Mouse (Mus musculus) embryonic facial prominence, embryonic 15.5 days (tissue): Measurements from ENCODE around the gene Dusp16. TPM values are rescaled to one million over a fixed set of nuclear protein-coding genes. Genes with fewer than 3 reads are reported as not detected.
"Not testable (repeated sequence)": the region's sequence is repeated elsewhere in the genome, so short reads cannot be mapped to it uniquely, and the experiment has no call there.

Source experiments
- ATAC-seq: fragments of 200-750 bp; cut with Nextera tagmentation; 2 replicates; pipeline ENCODE4 v1.8.0; 2017; ENCODE audit warnings: low read depth, moderate TSS enrichment; ENCODE audit not compliant: insufficient number of reproducible peaks, low FRiP score, low TSS enrichment
- H3K27ac ChIP-seq: fragments of 300-500 bp; sonication (generic); replicated peaks from 2 replicates; pipeline ENCODE4 v1.5.1; 2015; ENCODE audit warnings: mild to moderate bottlenecking, inconsistent platforms
- H3K27me3 ChIP-seq: fragments of 300-500 bp; sonication (generic); 2 replicates; pipeline ENCODE4 v1.6.1; 2015; ENCODE audit warnings: inconsistent platforms
- H3K36me3 ChIP-seq: fragments of 300-500 bp; sonication (generic); 2 replicates; pipeline ENCODE4 v1.6.1; 2015; ENCODE audit warnings: mild to moderate bottlenecking, inconsistent platforms
- H3K4me1 ChIP-seq: fragments of 300-500 bp; sonication (generic); 2 replicates; pipeline ENCODE4 v1.6.1; 2015; ENCODE audit warnings: inconsistent platforms
- H3K4me2 ChIP-seq: fragments of 300-500 bp; sonication (generic); replicated peaks from 2 replicates; pipeline ENCODE4 v1.6.1; 2015; ENCODE audit warnings: mild to moderate bottlenecking, inconsistent platforms
- H3K4me3 ChIP-seq: fragments of 300-500 bp; sonication (generic); replicated peaks from 2 replicates; pipeline ENCODE4 v1.5.1; 2015; ENCODE audit warnings: mild to moderate bottlenecking, inconsistent platforms
- H3K9ac ChIP-seq: fragments of 300-500 bp; sonication (generic); 2 replicates; pipeline ENCODE4 v1.6.1; 2015; ENCODE audit warnings: inconsistent platforms
- H3K9me3 ChIP-seq: fragments of 300-500 bp; sonication (generic); replicated peaks from 2 replicates; pipeline ENCODE4 v1.6.1; 2016; ENCODE audit warnings: inconsistent platforms
- WGBS: fragments of 180-500 bp; shearing (Covaris S2); methylation state at CpG from one replicate; pipeline ENCODE4 v1.1.7; 2015; 5-methylcytosine and 5-hydroxymethylcytosine counted together
- polyA plus RNA-seq: library from polyadenylated mRNA; unstranded; fragments of >200 nt; fragmentation: Nextera tagmentation; extraction: Ambion mirVana; gene quantifications from 2 replicates; pipeline ENCODE4 v1.2.1, GENCODE M21; 2015

Gene Dusp16
- polyA plus RNA-seq, 1 experiment from 2014 or later, result 20.3 TPM

DNA sequence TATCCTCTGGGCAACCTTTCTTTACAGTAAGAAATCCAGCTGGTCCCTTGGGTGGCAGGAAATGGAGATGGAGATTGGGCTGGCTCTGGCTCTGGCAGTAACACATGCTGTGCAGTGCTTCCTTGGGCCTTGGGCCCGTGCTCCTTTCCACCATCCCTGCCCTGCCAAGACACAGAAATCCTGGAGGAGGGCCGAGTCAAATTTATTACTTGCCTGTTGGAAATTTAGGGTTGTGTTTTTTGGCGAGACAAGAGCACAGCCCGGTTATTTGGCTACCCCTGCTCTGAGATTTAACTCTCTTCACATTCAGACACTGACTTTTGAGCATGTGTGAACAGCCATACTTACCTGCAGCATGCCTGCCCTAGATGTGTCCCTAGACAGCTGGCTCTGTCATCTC lies 96.3 kb downstream of the Dusp16 start:
- Histone ChIP-seq H3K4me3 (no peak overlapping the region), H3K4me1 (0 out of 2 replicates have a peak, but pooled peaks cover 12% of the 10 kb centered on the region), H3K36me3 (no peaks in the 10 kb centered on the region), H3K27ac (peak overlapping the region; percentile 59; the same call in 1 of the 2 replicates), H3K9ac (no peak overlapping the region), H3K9me3 (no peaks in the 10 kb centered on the region), H3K27me3 (no peaks in the 10 kb centered on the region), H3K4me2 (no peak overlapping the region)
- 37% methylated on average over 4 of the region's 4 CpGs for WGBS
- ATAC-seq, result peak; percentile 78

- H3K4me1 ChIP-seq, result 0 out of 2 replicates have a peak, but pooled peaks cover 12% of the 10 kb centered on the region
- H3K4me2 ChIP-seq, result no peak overlapping the region
- WGBS, result 57% methylated on average over 3 of the region's 3 CpGs
- no peaks in the 10 kb centered on the region for H3K27me3 ChIP-seq
- peak overlapping the region; percentile 65 for H3K27ac ChIP-seq
- H3K9ac ChIP-seq, result no peak overlapping the region
- no peaks in the 10 kb centered on the region for H3K9me3 ChIP-seq
- H3K4me3 ChIP-seq, result no peak overlapping the region
- ATAC-seq, result 0 out of 2 replicates have a peak, but pooled peaks have one; percentile 34
- no peaks in the 10 kb centered on the region for H3K36me3 ChIP-seq
Measured at GRCm38 (mm10) chr6:134695625-134696024, 96.8 kb downstream of the Dusp16 start.

DNA sequence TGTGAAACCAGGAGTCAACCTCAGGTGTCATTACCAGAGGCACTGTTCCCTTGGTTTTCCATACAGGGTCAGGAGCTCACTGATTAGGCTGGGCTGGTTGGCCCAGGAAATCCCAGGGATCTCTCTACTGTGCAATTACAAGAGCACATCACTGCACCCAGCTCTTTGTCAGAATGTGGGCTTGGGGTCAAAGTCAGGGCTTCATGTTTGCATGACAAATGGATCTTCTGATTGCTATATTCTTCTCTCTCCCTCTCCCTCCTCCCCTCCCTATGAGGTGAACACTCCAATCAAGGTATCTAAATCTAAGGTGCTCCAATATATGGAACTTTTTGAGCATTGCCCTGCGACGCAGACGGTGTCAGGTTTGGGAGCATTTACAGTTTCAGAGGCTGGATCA lies 97.4 kb downstream of the Dusp16 start:
- Histone ChIP-seq H3K27ac (no peak overlapping the region), H3K36me3 (no peaks in the 10 kb centered on the region)
- WGBS, result 98% methylated on average over 3 of the region's 3 CpGs

DNA sequence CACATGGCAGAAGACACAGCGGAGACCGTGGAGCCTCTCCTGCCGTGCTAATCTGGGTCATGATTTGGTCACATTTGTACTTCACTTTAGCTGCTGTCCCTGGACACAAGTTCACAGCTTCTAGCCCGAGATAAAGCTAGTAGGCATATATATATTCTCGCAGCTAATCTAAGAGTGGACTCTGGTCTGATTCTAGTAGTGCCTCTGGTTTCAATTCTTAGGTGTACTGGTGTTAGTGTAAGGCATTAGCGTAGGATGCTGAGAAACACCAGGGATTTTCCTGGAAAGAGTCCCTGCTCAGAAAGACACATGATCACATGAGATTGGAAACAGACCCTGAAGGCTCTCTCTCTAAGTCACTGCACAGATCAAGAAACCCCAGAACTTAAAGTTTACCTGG lies 97.9 kb downstream of the Dusp16 start:
- 80% methylated on average over 6 of the region's 6 CpGs for WGBS
- H3K9ac ChIP-seq, result no peak overlapping the region
- ATAC-seq, result no peak

More for the DNA sequence above, 97.4 kb downstream of the Dusp16 start:
- Histone ChIP-seq H3K9ac (no peak overlapping the region), H3K4me1 (0 out of 2 replicates have a peak, but pooled peaks cover 12% of the 10 kb centered on the region), H3K27me3 (no peaks in the 10 kb centered on the region), H3K4me2 (no peak overlapping the region), H3K9me3 (no peaks in the 10 kb centered on the region), H3K4me3 (no peak overlapping the region)
- ATAC-seq, result no peak

DNA sequence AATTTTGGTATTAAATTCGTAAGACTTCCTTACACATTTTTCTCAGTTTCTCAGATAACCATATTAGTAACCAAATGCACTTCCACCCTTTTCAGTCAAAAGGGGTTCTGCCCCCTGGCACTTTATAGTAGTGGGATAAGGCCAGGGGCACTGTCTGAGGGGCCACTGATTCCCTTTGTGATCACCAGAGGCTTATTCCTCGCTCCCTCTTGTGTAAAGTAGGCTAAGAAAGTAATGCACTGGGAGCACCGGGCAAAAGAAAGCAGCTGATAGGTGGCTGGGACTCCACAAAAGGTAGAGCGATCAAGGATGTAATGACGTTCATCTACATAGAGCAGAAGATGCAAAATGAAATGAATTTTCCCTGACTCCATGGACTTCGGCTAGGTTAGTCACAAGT lies 106.9 kb downstream of the Dusp16 start:
- Histone ChIP-seq H3K27ac (no peak overlapping the region), H3K4me1 (no peaks in the 10 kb centered on the region), H3K36me3 (no peaks in the 10 kb centered on the region), H3K9me3 (no peaks in the 10 kb centered on the region), H3K9ac (no peak overlapping the region), H3K4me3 (no peak overlapping the region), H3K27me3 (no peaks in the 10 kb centered on the region), H3K4me2 (no peak overlapping the region)
- 85% methylated on average over 6 of the region's 6 CpGs for WGBS
- ATAC-seq, result no peak

More for the DNA sequence above, 97.9 kb downstream of the Dusp16 start:
- H3K9me3 ChIP-seq, result no peaks in the 10 kb centered on the region
- no peak overlapping the region for H3K4me3 ChIP-seq
- no peaks in the 10 kb centered on the region for H3K36me3 ChIP-seq
- no peaks in the 10 kb centered on the region for H3K27me3 ChIP-seq
- no peak overlapping the region for H3K27ac ChIP-seq
- H3K4me2 ChIP-seq, result no peak overlapping the region
- H3K4me1 ChIP-seq, result 0 out of 2 replicates have a peak, but pooled peaks cover 12% of the 10 kb centered on the region

DNA sequence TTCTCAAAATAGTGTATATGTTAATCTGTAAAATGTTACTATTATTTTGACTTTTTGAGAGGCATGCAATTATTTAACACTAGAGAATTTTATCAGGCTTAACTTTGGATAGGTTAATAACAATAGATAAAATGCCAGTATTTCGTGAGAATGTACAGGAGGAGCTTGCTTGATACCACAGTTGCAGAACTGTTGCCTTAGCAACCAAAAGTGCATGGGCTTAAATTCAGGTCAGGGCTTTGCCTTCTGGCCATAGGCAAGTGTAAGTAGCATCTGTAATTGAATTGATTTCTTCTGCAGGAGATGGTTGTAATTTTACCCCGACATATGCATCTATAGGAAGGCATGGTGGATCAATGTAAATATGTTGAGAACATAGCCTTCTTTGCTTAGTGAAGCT lies 107.4 kb downstream of the Dusp16 start:
- no peak for ATAC-seq
- no peaks in the 10 kb centered on the region for H3K36me3 ChIP-seq
- no peaks in the 10 kb centered on the region for H3K4me1 ChIP-seq
- no peak overlapping the region for H3K4me2 ChIP-seq
- WGBS, result 47% methylated on average over 2 of the region's 2 CpGs
- no peaks in the 10 kb centered on the region for H3K9me3 ChIP-seq
- H3K27ac ChIP-seq, result no peak overlapping the region
- no peaks in the 10 kb centered on the region for H3K27me3 ChIP-seq
- H3K4me3 ChIP-seq, result no peak overlapping the region
- no peak overlapping the region for H3K9ac ChIP-seq

- H3K4me3 ChIP-seq, result no peak overlapping the region
- H3K9ac ChIP-seq, result no peak overlapping the region
- WGBS, result 67% methylated on average over 6 of the region's 6 CpGs
- H3K27ac ChIP-seq, result no peak overlapping the region
- no peaks in the 10 kb centered on the region for H3K27me3 ChIP-seq
- ATAC-seq, result no peak
- H3K4me2 ChIP-seq, result no peak overlapping the region
- no peaks in the 10 kb centered on the region for H3K4me1 ChIP-seq
- H3K9me3 ChIP-seq, result no peaks in the 10 kb centered on the region
- H3K36me3 ChIP-seq, result no peaks in the 10 kb centered on the region
Measured at GRCm38 (mm10) chr6:134684354-134684915, 108.0 kb downstream of the Dusp16 start.

- not testable (repeated sequence) for H3K9me3 ChIP-seq, H3K27ac ChIP-seq, H3K27me3 ChIP-seq, H3K4me3 ChIP-seq, H3K4me2 ChIP-seq, ATAC-seq, H3K9ac ChIP-seq, H3K36me3 ChIP-seq, H3K4me1 ChIP-seq
- WGBS, result 81% methylated on average over 4 of the region's 4 CpGs
Measured at GRCm38 (mm10) chr6:134679330-134679729, 113.1 kb downstream of the Dusp16 start.

DNA sequence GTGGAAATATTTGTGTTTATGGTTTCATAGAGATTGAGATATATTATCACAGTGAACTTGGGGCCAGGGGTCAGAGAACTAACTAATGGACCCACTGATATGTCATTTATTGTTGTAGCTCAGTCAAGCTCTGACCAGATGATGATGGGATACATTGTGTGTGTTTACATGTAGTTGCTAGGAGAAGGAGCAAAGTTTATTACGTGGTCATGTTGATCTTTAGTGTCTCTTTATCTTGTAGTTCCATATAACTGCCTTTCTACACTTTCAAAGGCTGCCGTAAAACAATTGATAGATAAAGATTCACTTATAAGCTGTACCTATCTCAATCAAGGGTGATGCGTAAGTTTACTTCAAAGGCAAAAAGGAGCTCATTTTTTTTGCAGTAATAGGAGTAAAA lies 114.4 kb downstream of the Dusp16 start:
- ATAC-seq, result no peak
- Histone ChIP-seq H3K4me3 (no peak overlapping the region), H3K4me2 (no peak overlapping the region), H3K27me3 (no peaks in the 10 kb centered on the region), H3K9ac (no peak overlapping the region), H3K36me3 (no peaks in the 10 kb centered on the region), H3K4me1 (no peaks in the 10 kb centered on the region), H3K27ac (no peak overlapping the region), H3K9me3 (no peaks in the 10 kb centered on the region)
- 84% methylated on average over 3 of the region's 3 CpGs for WGBS

GRCm38 (mm10) chr6:134677504-134677903 lies 114.9 kb downstream of the Dusp16 start:
- H3K4me1 ChIP-seq, result no peaks in the 10 kb centered on the region
- no peak overlapping the region for H3K4me3 ChIP-seq
- WGBS, result 76% methylated on average over 4 of the region's 4 CpGs
- H3K27me3 ChIP-seq, result no peaks in the 10 kb centered on the region
- no peak for ATAC-seq
- H3K27ac ChIP-seq, result no peak overlapping the region
- no peaks in the 10 kb centered on the region for H3K36me3 ChIP-seq
- H3K4me2 ChIP-seq, result no peak overlapping the region
- H3K9ac ChIP-seq, result no peak overlapping the region
- H3K9me3 ChIP-seq, result no peaks in the 10 kb centered on the region

DNA sequence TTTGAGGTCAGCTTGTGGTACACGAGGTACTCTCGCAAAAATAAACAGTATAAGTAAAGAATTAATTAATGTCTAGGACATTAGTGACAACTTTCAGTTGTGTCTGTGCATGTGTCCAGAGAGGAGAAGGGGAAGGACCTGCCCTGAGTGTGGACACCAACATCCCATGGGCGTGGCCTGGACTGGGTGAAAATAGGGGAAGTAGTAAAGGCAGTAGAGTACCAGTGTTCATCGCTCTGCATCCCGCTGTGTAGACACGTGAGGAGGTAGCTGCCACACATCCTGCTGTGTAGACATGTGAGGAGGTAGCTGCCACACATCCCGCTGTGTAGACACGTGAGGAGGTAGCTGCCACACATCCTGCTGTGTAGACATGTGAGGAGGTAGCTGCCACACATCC lies 118.7 kb downstream of the Dusp16 start:
- H3K4me3 ChIP-seq, ATAC-seq, H3K4me1 ChIP-seq, H3K9ac ChIP-seq, H3K27ac ChIP-seq, H3K4me2 ChIP-seq, H3K27me3 ChIP-seq, H3K9me3 ChIP-seq, H3K36me3 ChIP-seq: not testable (repeated sequence)
- WGBS, result 88% methylated on average over 8 of the region's 8 CpGs

DNA sequence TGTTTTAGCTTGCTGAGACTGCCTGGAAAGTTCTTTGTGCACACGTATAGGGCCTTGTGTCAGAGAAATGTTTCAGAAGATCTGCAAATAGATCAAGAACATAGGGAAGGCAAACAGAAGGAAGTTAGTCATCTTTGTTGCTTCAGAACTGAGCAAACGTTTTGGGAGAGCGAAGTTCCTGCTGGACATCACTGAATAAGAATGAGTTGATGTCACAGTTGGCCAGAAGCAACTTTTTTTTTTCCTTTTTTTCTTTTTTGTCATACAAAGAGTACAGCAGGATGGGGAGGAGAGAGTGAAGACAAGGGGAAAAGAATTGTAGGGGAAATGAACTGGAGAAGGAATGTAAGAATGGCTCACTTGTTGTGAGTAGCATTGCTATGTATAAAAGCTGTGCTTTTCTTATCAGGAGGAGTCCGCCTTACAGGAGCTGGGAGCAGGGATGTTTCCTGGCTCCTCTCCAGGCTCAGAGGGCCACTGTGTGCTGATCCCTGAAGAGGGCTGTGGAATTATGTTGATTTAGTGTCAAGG lies 121.5 kb downstream of the Dusp16 start:
- H3K9me3 ChIP-seq, result no peaks in the 10 kb centered on the region
- H3K27me3 ChIP-seq, result no peaks in the 10 kb centered on the region
- no peak overlapping the region for H3K4me3 ChIP-seq
- no peak for ATAC-seq
- H3K27ac ChIP-seq, result no peak overlapping the region
- H3K9ac ChIP-seq, result no peak overlapping the region
- 55% methylated on average over 4 of the region's 4 CpGs for WGBS
- no peaks in the 10 kb centered on the region for H3K36me3 ChIP-seq
- no peak overlapping the region for H3K4me2 ChIP-seq
- no peaks in the 10 kb centered on the region; the same call in 1 of the 2 replicates for H3K4me1 ChIP-seq
